Mouse (Mus musculus) brain, embryonic 14.5 days (tissue): ENCODE data around the gene Nrm.

Experiments used
- CTCF ChIP-seq: fragments of 200-500 bp; IDR thresholded peaks from 2 replicates; pipeline ENCODE4 v1.5.1; 2012; ENCODE audit warnings: inconsistent platforms, mild to moderate bottlenecking, moderate library complexity, borderline replicate concordance; ENCODE audit not compliant: insufficient read depth, insufficient read length; ENCODE audit errors: extremely low read depth
- POLR2A ChIP-seq: fragments of 200-500 bp; IDR thresholded peaks from 2 replicates; pipeline ENCODE4 v1.6.1; 2012; ENCODE audit warnings: mild to moderate bottlenecking, inconsistent platforms, borderline replicate concordance; ENCODE audit not compliant: poor library complexity, insufficient read depth, insufficient read length, severe bottlenecking; ENCODE audit errors: extremely low read depth

DNA sequence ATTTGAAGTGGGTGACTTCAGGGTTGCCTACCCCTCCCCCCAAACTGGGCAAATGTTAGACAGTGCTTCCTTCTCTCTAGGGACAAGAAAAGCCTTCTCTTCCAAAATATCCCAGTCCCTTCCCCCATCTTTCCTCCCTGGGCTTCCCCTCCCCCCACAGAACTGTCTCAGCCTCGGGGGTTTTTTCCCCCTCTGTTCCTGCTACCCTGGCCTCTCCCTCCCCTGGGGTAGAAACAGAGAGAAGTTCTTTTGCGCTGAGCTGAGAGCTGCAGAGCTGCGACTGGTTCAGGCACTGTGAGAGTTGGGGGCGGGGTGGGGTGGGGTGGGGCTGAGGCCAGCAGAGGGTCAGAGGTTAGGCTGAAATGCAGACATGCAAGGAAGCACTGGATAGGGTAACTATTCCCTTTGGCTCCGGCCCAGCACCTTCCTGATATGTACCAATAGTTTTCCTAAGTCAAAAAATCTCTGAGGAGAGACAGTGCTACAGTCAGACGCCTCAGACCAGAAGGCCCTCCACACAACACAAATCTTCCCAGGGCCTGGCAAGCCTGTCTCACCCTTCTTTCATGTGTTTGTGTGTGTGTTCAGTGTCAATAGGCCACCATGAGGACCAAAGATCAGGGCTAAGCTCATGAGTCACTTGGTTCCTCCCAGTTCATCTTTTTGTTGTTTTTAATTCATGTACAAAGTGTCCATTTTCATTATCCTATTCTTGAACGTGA, 8.4 kb downstream of the Nrm start:
- no peak for TF ChIP-seq POLR2A
- no peak for TF ChIP-seq CTCF
